Mouse (Mus musculus) G1E (cell line): ENCODE measurements at regions not wholly inside any gene's neighbourhood (a gene's known extent, or its start where the extent isn't known, plus 50 kb on each side); places are given as distances from the start of the nearest gene placed in this dataset.

ENCODE experiments used
- ATAC-seq: 2 replicates; pipeline ENCODE4 v1.8.0; 2016; ENCODE audit warnings: mild to moderate bottlenecking; ENCODE audit not compliant: insufficient number of reproducible peaks, poor library complexity, low FRiP score, severe bottlenecking; ENCODE audit errors: extremely low read depth
- DNase-seq: peaks from one replicate; pipeline ENCODE4 v3.0.0; 2012; ENCODE audit warnings: low spot score
- H3K27me3 ChIP-seq: 2 replicates; pipeline ENCODE4 v1.6.1; 2012; ENCODE audit warnings: mild to moderate bottlenecking, low read length, inconsistent platforms; ENCODE audit not compliant: insufficient read depth
- H3K36me3 ChIP-seq: replicated peaks from 2 replicates; pipeline ENCODE3; 2012; ENCODE audit warnings: mild to moderate bottlenecking, inconsistent platforms
- H3K4me1 ChIP-seq: 2 replicates; pipeline ENCODE4 v1.6.1; 2012; ENCODE audit warnings: low read depth, low read length, inconsistent platforms, mixed read lengths; ENCODE audit not compliant: insufficient read depth
- H3K4me3 ChIP-seq: 2 replicates; pipeline ENCODE4 v1.5.1; 2012; ENCODE audit warnings: low read depth, mild to moderate bottlenecking, inconsistent platforms, low read length, moderate library complexity, mixed read lengths
- H3K9me3 ChIP-seq: replicated peaks from 2 replicates; pipeline ENCODE4 v1.6.1; 2012; ENCODE audit warnings: inconsistent platforms
- CTCF ChIP-seq: IDR thresholded peaks from 2 replicates; pipeline ENCODE4 v1.5.1; 2012; ENCODE audit warnings: low read depth, low read length, inconsistent platforms, mixed read lengths
- GATA1 ChIP-seq: IDR thresholded peaks from 2 replicates; pipeline ENCODE4 v1.6.1; 2012; ENCODE audit warnings: borderline replicate concordance, low read length, inconsistent platforms, mixed read lengths
- GATA2 ChIP-seq: IDR thresholded peaks from 2 replicates; pipeline ENCODE4 v1.6.1; 2012; ENCODE audit warnings: low read depth, low read length, inconsistent platforms, borderline replicate concordance
- POLR2AphosphoS5 ChIP-seq: IDR thresholded peaks from 2 replicates; pipeline ENCODE4 v1.6.1; 2012; ENCODE audit warnings: low read depth, low read length, inconsistent platforms; ENCODE audit not compliant: insufficient replicate concordance
- TAL1 ChIP-seq: conservative IDR thresholded peaks from 2 replicates; pipeline ENCODE4 v1.6.1; 2012; ENCODE audit warnings: low read depth, low read length, inconsistent platforms, mixed read lengths

GRCm38 (mm10) chr9:14158096-14158837, 116.6 kb upstream of the Sesn3 start:
- Histone ChIP-seq H3K4me1 (no peaks in the 10 kb centered on the region), H3K36me3 (no peaks in the 10 kb centered on the region), H3K4me3 (no peak overlapping the region), H3K9me3 (no peaks in the 10 kb centered on the region), H3K27me3 (no peaks in the 10 kb centered on the region)
- TF ChIP-seq POLR2AphosphoS5 = no peak
- no peak for TF ChIP-seq GATA2
- TF ChIP-seq CTCF = no peak
- no peak for TF ChIP-seq TAL1
- TF ChIP-seq GATA1 = no peak
- no peak for DNase-seq
- no peak for ATAC-seq

GRCm38 (mm10) chr9:14160207-14160606, 114.7 kb upstream of the Sesn3 start:
- Histone ChIP-seq H3K9me3 (no peaks in the 10 kb centered on the region), H3K27me3 (no peaks in the 10 kb centered on the region), H3K36me3 (no peaks in the 10 kb centered on the region), H3K4me1 (no peaks in the 10 kb centered on the region), H3K4me3 (no peak overlapping the region)
- no peak for TF ChIP-seq POLR2AphosphoS5
- TF ChIP-seq GATA1 = no peak
- no peak for TF ChIP-seq CTCF
- no peak for TF ChIP-seq GATA2
- TF ChIP-seq TAL1 = no peak
- DNase-seq (no peak), ATAC-seq (no peak)

- DNase-seq = no peak
- TF ChIP-seq CTCF (no peak), GATA2 (no peak), TAL1 (no peak), POLR2AphosphoS5 (no peak), GATA1 (no peak)
- Histone ChIP-seq H3K27me3 (no peaks in the 10 kb centered on the region), H3K9me3 (no peaks in the 10 kb centered on the region), H3K4me3 (no peak overlapping the region), H3K36me3 (no peaks in the 10 kb centered on the region), H3K4me1 (no peaks in the 10 kb centered on the region)
- ATAC-seq = no peak
Measured at GRCm38 (mm10) chr9:14171589-14172240, 103.2 kb upstream of the Sesn3 start.

GRCm38 (mm10) chr9:14173631-14174323, 101.1 kb upstream of the Sesn3 start:
- Histone ChIP-seq H3K36me3 (no peaks in the 10 kb centered on the region), H3K9me3 (no peaks in the 10 kb centered on the region), H3K27me3 (0 out of 2 replicates have a peak, but pooled peaks cover 3% of the 10 kb centered on the region), H3K4me1 (no peaks in the 10 kb centered on the region), H3K4me3 (no peak overlapping the region)
- ATAC-seq = no peak
- no peak for TF ChIP-seq CTCF
- TF ChIP-seq TAL1 = no peak
- TF ChIP-seq GATA2 = no peak
- TF ChIP-seq GATA1 = no peak
- no peak for TF ChIP-seq POLR2AphosphoS5
- no peak for DNase-seq

GRCm38 (mm10) chr9:14174324-14175040, 100.4 kb upstream of the Sesn3 start:
- TF ChIP-seq POLR2AphosphoS5 = no peak
- no peak for TF ChIP-seq GATA2
- TF ChIP-seq GATA1 = no peak
- TF ChIP-seq CTCF = no peak
- TF ChIP-seq TAL1 = no peak
- no peaks in the 10 kb centered on the region for H3K36me3 ChIP-seq

More at GRCm38 (mm10) chr9:14174324-14175040, 100.4 kb upstream of the Sesn3 start:
- DNase-seq (no peak), ATAC-seq (no peak)
- 0 out of 2 replicates have a peak, but pooled peaks cover 3% of the 10 kb centered on the region for H3K27me3 ChIP-seq
- H3K4me3 ChIP-seq = no peak overlapping the region
- H3K4me1 ChIP-seq = no peaks in the 10 kb centered on the region
- no peaks in the 10 kb centered on the region for H3K9me3 ChIP-seq
